Mouse (Mus musculus): ENCODE measurements at regions not wholly inside any gene's neighbourhood (a gene's known extent, or its start where the extent isn't known, plus 50 kb on each side); places are given as distances from the start of the nearest gene placed in this dataset.

GRCm38 (mm10) chr10:111831105-111831504 lies 141.4 kb upstream of the Krr1 start:
- H3K9me3 ChIP-seq (replicated peaks; ENCODE audit: insufficient read depth, low read length) = no peaks in the 10 kb centered on the region
- H3K27ac ChIP-seq (ENCODE audit: control insufficient read depth, low read depth, low read length) = no peak overlapping the region
- no peak overlapping the region for H3K9ac ChIP-seq (ENCODE audit: control insufficient read depth, low read depth, low read length, poor library complexity, severe bottlenecking)
- no peaks in the 10 kb centered on the region for H3K79me2 ChIP-seq (ENCODE audit: control insufficient read depth, insufficient read depth, low read length, poor library complexity)
- no peaks in the 10 kb centered on the region for H3K27me3 ChIP-seq (ENCODE audit: control insufficient read depth in 1 of 2, insufficient read depth in 2 of 2, low read length in 2 of 2)
- no peak overlapping the region for H3K4me3 ChIP-seq (ENCODE audit: control insufficient read depth in 1 of 2, insufficient read depth in 1 of 2, low read depth in 2 of 2, low read length in 2 of 2)
- H3K4me1 ChIP-seq (ENCODE audit: control insufficient read depth in 1 of 2, insufficient read depth in 2 of 2, low read length in 2 of 2) = peaks cover 6 to 17% of the 10 kb centered on the region in 2 experiments
- TF ChIP-seq ZNF384 (IDR thresholded peaks at IDR 0.05; ENCODE audit: low read depth, low read length) (no peak), ELF1 (IDR thresholded peaks at IDR 0.05; ENCODE audit: low read depth, low read length) (no peak), CTCF (IDR thresholded peaks at IDR 0.05 in 2 of 3, conservative IDR thresholded peaks at IDR 0.05 in 1 of 3; ENCODE audit: control insufficient read depth in 1 of 3, insufficient read depth in 1 of 3, low read depth in 2 of 3, low read length in 3 of 3, poor library complexity in 1 of 3, severe bottlenecking in 1 of 3) (no peak), MAX (IDR thresholded peaks at IDR 0.05; ENCODE audit: low read length) (no peak), E2F4 (IDR thresholded peaks at IDR 0.05; ENCODE audit: borderline replicate concordance, low read depth, low read length) (no peak), GATA1 (IDR thresholded peaks at IDR 0.05; ENCODE audit: low read depth, low read length) (no peak), TAL1 (IDR thresholded peaks at IDR 0.05; ENCODE audit: low read length) (no peak)
- DNase-seq (ENCODE audit: low read depth, low spot score) = no peak
- peaks cover 0 to 20% of the 10 kb centered on the region in 2 experiments; a peak in 2 of 4 replicates for H3K36me3 ChIP-seq (ENCODE audit: control insufficient read depth in 1 of 2, insufficient read depth in 2 of 2, low read length in 2 of 2)

GRCm38 (mm10) chr10:111833611-111834010 lies 138.9 kb upstream of the Krr1 start:
- peaks cover 6 to 23% of the 10 kb centered on the region in 2 experiments for H3K4me1 ChIP-seq (ENCODE audit: control insufficient read depth in 1 of 2, insufficient read depth in 2 of 2, low read length in 2 of 2)
- H3K9ac ChIP-seq (ENCODE audit: control insufficient read depth, low read depth, low read length, poor library complexity, severe bottlenecking) = no peak overlapping the region
- peaks cover 0 to 31% of the 10 kb centered on the region in 2 experiments; a peak in 2 of 4 replicates for H3K36me3 ChIP-seq (ENCODE audit: control insufficient read depth in 1 of 2, insufficient read depth in 2 of 2, low read length in 2 of 2)
- H3K79me2 ChIP-seq (ENCODE audit: control insufficient read depth, insufficient read depth, low read length, poor library complexity) = no peaks in the 10 kb centered on the region
- H3K9me3 ChIP-seq (replicated peaks; ENCODE audit: insufficient read depth, low read length) = no peaks in the 10 kb centered on the region
- no peak overlapping the region for H3K4me3 ChIP-seq (ENCODE audit: control insufficient read depth in 1 of 2, insufficient read depth in 1 of 2, low read depth in 2 of 2, low read length in 2 of 2)
- DNase-seq (ENCODE audit: low read depth, low spot score) = no peak
- no peaks in the 10 kb centered on the region for H3K27me3 ChIP-seq (ENCODE audit: control insufficient read depth in 1 of 2, insufficient read depth in 2 of 2, low read length in 2 of 2)
- TF ChIP-seq KAT2A (conservative IDR thresholded peaks at IDR 0.05; ENCODE audit: low read depth, low read length) (no peak), USF2 (IDR thresholded peaks at IDR 0.05; ENCODE audit: borderline replicate concordance in 1 of 2, insufficient read depth in 1 of 2, low read depth in 1 of 2, low read length in 2 of 2) (no peak), USF1 (IDR thresholded peaks at IDR 0.05; ENCODE audit: low read depth, low read length) (no peak), ZKSCAN1 (IDR thresholded peaks at IDR 0.05; ENCODE audit: low read depth, low read length) (no peak), HCFC1 (IDR thresholded peaks at IDR 0.05; ENCODE audit: low read depth, low read length) (no peak), NELFE (IDR thresholded peaks at IDR 0.05; ENCODE audit: low read depth, low read length) (no peak)
- no peak overlapping the region for H3K27ac ChIP-seq (ENCODE audit: control insufficient read depth, low read depth, low read length)

- H3K27ac ChIP-seq (ENCODE audit: control insufficient read depth, low read depth, low read length) = peak overlapping the region; percentile 49
- H3K4me1 ChIP-seq (ENCODE audit: control insufficient read depth in 1 of 2, insufficient read depth in 2 of 2, low read length in 2 of 2) = peaks cover 6 to 23% of the 10 kb centered on the region in 2 experiments
- peak; percentile 68 for TF ChIP-seq TAL1 (IDR thresholded peaks at IDR 0.05; ENCODE audit: low read length)
- no peak for TF ChIP-seq MAX (IDR thresholded peaks at IDR 0.05; ENCODE audit: low read length)
- peak; percentile 48; the same call in 1 of the 2 replicates for TF ChIP-seq TCF12 (IDR thresholded peaks at IDR 0.05; ENCODE audit: low read depth, low read length)
- TF ChIP-seq USF2 (IDR thresholded peaks at IDR 0.05; ENCODE audit: borderline replicate concordance in 1 of 2, insufficient read depth in 1 of 2, low read depth in 1 of 2, low read length in 2 of 2) = no peak
- peak; percentile 56; the same call in 1 of the 2 replicates for TF ChIP-seq MYB (IDR thresholded peaks at IDR 0.05; ENCODE audit: low read depth, low read length)
- TF ChIP-seq POLR2AphosphoS2 (IDR thresholded peaks at IDR 0.05; ENCODE audit: low read length) = no peak
- TF ChIP-seq POLR2A (IDR thresholded peaks at IDR 0.05; ENCODE audit: control insufficient read depth in 1 of 2, insufficient read depth in 1 of 2, low read depth in 1 of 2, low read length in 2 of 2, poor library complexity in 1 of 2) = no peak
- TF ChIP-seq HCFC1 (IDR thresholded peaks at IDR 0.05; ENCODE audit: low read depth, low read length) = no peak
- peak; percentile 48 for TF ChIP-seq GATA1 (IDR thresholded peaks at IDR 0.05; ENCODE audit: low read depth, low read length)
- TF ChIP-seq E2F4 (IDR thresholded peaks at IDR 0.05; ENCODE audit: borderline replicate concordance, low read depth, low read length) = no peak
- no peak for TF ChIP-seq BHLHE40 (IDR thresholded peaks at IDR 0.05; ENCODE audit: borderline replicate concordance, low read depth, low read length)
- no peak for TF ChIP-seq JUND (IDR thresholded peaks at IDR 0.05; ENCODE audit: low read depth, low read length)
- 0 out of 2 replicates have a peak, but pooled peaks have one; percentile 31 for TF ChIP-seq ETS1 (IDR thresholded peaks at IDR 0.05; ENCODE audit: low read depth, low read length)
- TF ChIP-seq MXI1 (IDR thresholded peaks at IDR 0.05; ENCODE audit: low read depth, low read length) = no peak
- no peak for TF ChIP-seq SMC3 (IDR thresholded peaks at IDR 0.05; ENCODE audit: low read depth, low read length)
- no peak for TF ChIP-seq MAZ (IDR thresholded peaks at IDR 0.05; ENCODE audit: low read depth, low read length)
- no peak for TF ChIP-seq SIN3A (IDR thresholded peaks at IDR 0.05; ENCODE audit: low read length)
- no peak for TF ChIP-seq ZNF384 (IDR thresholded peaks at IDR 0.05; ENCODE audit: low read depth, low read length)
- no peak for TF ChIP-seq NRF1 (IDR thresholded peaks at IDR 0.05; ENCODE audit: insufficient read depth, low read depth, low read length, poor library complexity, severe bottlenecking)
Observed at GRCm38 (mm10) chr10:111834280-111834679, 138.2 kb upstream of the Krr1 start.

More at GRCm38 (mm10) chr10:111834280-111834679, 138.2 kb upstream of the Krr1 start:
- DNase-seq (ENCODE audit: low read depth, low spot score) = peak; percentile 74
- Histone ChIP-seq H3K79me2 (ENCODE audit: control insufficient read depth, insufficient read depth, low read length, poor library complexity) (no peaks in the 10 kb centered on the region), H3K9ac (ENCODE audit: control insufficient read depth, low read depth, low read length, poor library complexity, severe bottlenecking) (no peak overlapping the region), H3K27me3 (ENCODE audit: control insufficient read depth in 1 of 2, insufficient read depth in 2 of 2, low read length in 2 of 2) (no peaks in the 10 kb centered on the region), H3K9me3 (replicated peaks; ENCODE audit: insufficient read depth, low read length) (no peaks in the 10 kb centered on the region), H3K36me3 (ENCODE audit: control insufficient read depth in 1 of 2, insufficient read depth in 2 of 2, low read length in 2 of 2) (peaks cover 0 to 31% of the 10 kb centered on the region in 2 experiments; a peak in 2 of 4 replicates), H3K4me3 (ENCODE audit: control insufficient read depth in 1 of 2, insufficient read depth in 1 of 2, low read depth in 2 of 2, low read length in 2 of 2) (no peak overlapping the region)

Data from MEL (cell line).